Mouse (Mus musculus) liver, embryonic 14.5 days (tissue): ENCODE results near the gene Tmem209. TPM values are rescaled to one million over a fixed set of nuclear protein-coding genes. Genes with fewer than 3 reads are reported as not detected.

Source experiments
- ATAC-seq: fragments of 200-750 bp; cut with Nextera tagmentation; 2 replicates; pipeline ENCODE4 v1.8.0; 2017; ENCODE audit warnings: moderate number of reproducible peaks, mild to moderate bottlenecking, moderate library complexity; ENCODE audit not compliant: insufficient read depth
- DNase-seq, 3 experiments: peaks; one replicate each; pipeline ENCODE4 v3.0.0-alpha.2; 2012 to 2013; ENCODE audit warnings: low read depth in 3 of 3, low spot score in 3 of 3
- H3K27ac ChIP-seq: fragments of 300-500 bp; sonication (generic); 2 replicates; pipeline ENCODE4 v1.5.1; 2014; ENCODE audit warnings: moderate library complexity, mild to moderate bottlenecking, control low read depth, inconsistent platforms
- H3K27me3 ChIP-seq: fragments of 300-500 bp; sonication (generic); 2 replicates; pipeline ENCODE4 v1.6.1; 2014; ENCODE audit warnings: mild to moderate bottlenecking, low read length, moderate library complexity; ENCODE audit not compliant: control insufficient read depth, insufficient read depth
- H3K36me3 ChIP-seq: fragments of 300-500 bp; sonication (generic); replicated peaks from 2 replicates; pipeline ENCODE4 v1.6.1; 2014; ENCODE audit warnings: low read depth; ENCODE audit not compliant: control insufficient read depth, insufficient read depth
- H3K4me1 ChIP-seq, 2 experiments: fragments of 200-500 bp in 1 of 2; fragments of 300-500 bp in 1 of 2; sonication (generic) in 1 of 2; replicated peaks; 2 replicates each; pipeline ENCODE4 v1.6.1; 2012 to 2014; ENCODE audit warnings: antibody characterized with exemption in 1 of 2, inconsistent platforms in 1 of 2, low read length in 1 of 2; ENCODE audit not compliant: control insufficient read depth in 2 of 2, insufficient read depth in 2 of 2
- H3K4me2 ChIP-seq: fragments of 300-500 bp; sonication (generic); 2 replicates; pipeline ENCODE4 v1.6.1; 2014; ENCODE audit warnings: low read depth, mild to moderate bottlenecking, control low read depth, moderate library complexity
- H3K4me3 ChIP-seq, 2 experiments: fragments of 200-500 bp in 1 of 2; fragments of 300-500 bp in 1 of 2; sonication (generic) in 1 of 2; 2 replicates each; pipeline ENCODE4 v1.5.1; 2012 to 2014; ENCODE audit warnings: low read depth in 2 of 2, low read length in 2 of 2, mild to moderate bottlenecking in 2 of 2, control low read depth in 1 of 2, inconsistent platforms in 1 of 2, moderate library complexity in 1 of 2; ENCODE audit not compliant: insufficient read depth in 1 of 2
- H3K9ac ChIP-seq: fragments of 300-500 bp; sonication (generic); replicated peaks from 2 replicates; pipeline ENCODE4 v1.6.1; 2014; ENCODE audit warnings: mild to moderate bottlenecking, control low read depth, moderate library complexity
- H3K9me3 ChIP-seq: fragments of 300-500 bp; sonication (generic); 2 replicates; pipeline ENCODE4 v1.6.1; 2016; ENCODE audit warnings: low read length, mixed read lengths; ENCODE audit not compliant: control insufficient read depth
- CTCF ChIP-seq: IDR thresholded peaks from 2 replicates; pipeline ENCODE4 v1.5.1; 2016; ENCODE audit warnings: antibody characterized with exemption, low read depth, control low read depth
- EP300 ChIP-seq: IDR thresholded peaks from 2 replicates; pipeline ENCODE4 v1.6.1; 2016; ENCODE audit warnings: antibody characterized with exemption, low read depth
- WGBS: fragments of 180-500 bp; shearing (Covaris S2); extraction: QIAGEN DNeasy Blood & Tissue Kit; methylation state at CpG from one replicate; pipeline ENCODE4 v1.1.7; 2014; ENCODE audit not compliant: insufficient replicate concordance; 5-methylcytosine and 5-hydroxymethylcytosine counted together
- polyA plus RNA-seq, 2 experiments: library from polyadenylated mRNA; depleted of rRNA in 1 of 2; stranded (reverse) in 1 of 2; unstranded in 1 of 2; fragments of >200 nt; fragmentation: Nextera tagmentation in 1 of 2; extraction: Ambion mirVana in 1 of 2; gene quantifications; 2 replicates each; pipeline versions ENCODE4 v1.2.1 to v1.2.3; 2012 to 2014

The Tmem209 gene
- polyA plus RNA-seq (2012; rRNA removed): 15.9 and 17.6 TPM in 2 replicates
- 19.6 and 20.0 TPM in 2 replicates for polyA plus RNA-seq (2014; fragmentation: Nextera tagmentation; extraction: Ambion mirVana)

DNA sequence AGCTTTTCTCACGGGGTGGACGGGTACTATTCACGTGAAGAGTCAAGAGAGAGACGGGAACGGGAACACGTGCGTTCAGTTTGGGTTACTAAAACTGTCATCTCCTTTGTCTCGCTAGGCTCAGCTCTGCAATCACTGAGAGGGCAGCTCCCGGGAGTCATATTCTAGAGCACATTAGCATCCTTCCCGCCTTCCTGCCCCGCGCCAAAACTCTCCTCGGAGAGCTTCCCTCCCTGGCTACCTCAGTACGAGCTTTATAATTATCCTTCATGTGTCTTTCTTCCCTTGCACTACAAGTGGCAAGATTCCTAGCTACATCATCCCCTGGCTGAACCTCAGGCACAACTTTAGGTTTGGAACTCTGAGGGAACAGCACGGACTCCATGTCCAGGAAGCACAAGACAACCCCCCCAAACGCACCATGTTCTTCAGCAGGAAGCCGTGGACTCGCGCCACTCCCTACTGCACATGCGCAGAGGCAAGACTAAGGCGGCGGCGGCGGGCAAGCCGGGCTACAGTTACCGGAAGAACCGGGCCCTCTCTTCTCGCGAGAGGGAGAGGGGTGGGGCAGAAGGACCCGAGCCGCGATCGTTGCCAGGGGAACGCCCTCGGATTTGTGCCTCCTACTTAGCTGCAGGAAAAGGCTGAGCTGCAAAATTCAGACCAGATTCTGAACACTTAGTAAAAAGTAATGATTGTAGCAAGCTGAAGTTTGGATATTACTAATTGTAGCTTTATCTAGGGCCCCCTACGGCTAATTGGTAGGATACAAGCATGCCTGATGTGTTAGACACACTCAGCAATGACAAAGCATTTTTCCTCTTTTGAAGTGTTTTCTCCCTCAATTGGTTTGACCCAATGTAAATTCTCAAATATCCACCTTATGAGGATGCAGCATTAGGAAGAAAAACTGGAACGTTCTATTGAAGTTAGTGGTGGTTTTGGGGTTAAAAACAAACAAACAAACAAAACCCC is at the start of gene Tmem209, which contains the start of gene Ssmem1:
TSS of gene Tmem209 (minus strand) at position 519 of the 975 bp plus-strand sequence.
TSS of gene Ssmem1 (plus strand) at position 585 of the 975 bp plus-strand sequence.
- TF ChIP-seq EP300: peak; percentile 66
- no peak for TF ChIP-seq CTCF
- Histone ChIP-seq H3K36me3 (peaks cover 26% of the 10 kb centered on the region), H3K4me3 (peak within 1 kb of the TSS; percentile 80 to 97), H3K9ac (peak within 1 kb of the TSS; percentile 92), H3K27me3 (no peaks in the 10 kb centered on the region), H3K4me2 (peak within 1 kb of the TSS; percentile 71), H3K9me3 (no peaks in the 10 kb centered on the region), H3K4me1 (peaks cover 10 to 12% of the 10 kb centered on the region in 2 experiments), H3K27ac (peak within 1 kb of the TSS; percentile 80)
- WGBS: under 1% methylated on average over 37 of the region's 37 CpGs
- peak; percentile 98 for ATAC-seq
- DNase-seq: peak; percentile 97

- no peak for TF ChIP-seq CTCF
- no peak for TF ChIP-seq EP300
These were observed 46.5 kb upstream of the Tmem209 start for GRCm38 (mm10) chr6:30556080-30556479.

GRCm38 (mm10) chr6:30554621-30555170 is 45.1 kb upstream of the Tmem209 start:
- H3K36me3 ChIP-seq: no peaks in the 10 kb centered on the region
- no peak for ATAC-seq
- no peak overlapping the region for H3K9ac ChIP-seq
- no peak overlapping the region for H3K27ac ChIP-seq
- no peaks in the 10 kb centered on the region for H3K9me3 ChIP-seq
- TF ChIP-seq EP300 (no peak), CTCF (no peak)
- 0 out of 4 replicates have a peak, but pooled peaks cover 0 to 2% of the 10 kb centered on the region in 2 experiments for H3K4me1 ChIP-seq
- 73% methylated on average over 5 of the region's 5 CpGs for WGBS
- no peak overlapping the region for H3K4me3 ChIP-seq
- H3K27me3 ChIP-seq: peaks cover 10% of the 10 kb centered on the region
- DNase-seq: no peak
- H3K4me2 ChIP-seq: no peak overlapping the region

More at GRCm38 (mm10) chr6:30556080-30556479, 46.5 kb upstream of the Tmem209 start:
- Histone ChIP-seq H3K9ac (no peak overlapping the region), H3K4me1 (0 out of 4 replicates have a peak, but pooled peaks cover 0 to 2% of the 10 kb centered on the region in 2 experiments), H3K27ac (no peak overlapping the region), H3K4me2 (no peak overlapping the region), H3K36me3 (no peaks in the 10 kb centered on the region), H3K27me3 (peaks cover 7% of the 10 kb centered on the region), H3K4me3 (no peak overlapping the region), H3K9me3 (no peaks in the 10 kb centered on the region)
- no peak for ATAC-seq
- WGBS: 24% methylated on average over 4 of the region's 9 CpGs
- no peak for DNase-seq

DNA sequence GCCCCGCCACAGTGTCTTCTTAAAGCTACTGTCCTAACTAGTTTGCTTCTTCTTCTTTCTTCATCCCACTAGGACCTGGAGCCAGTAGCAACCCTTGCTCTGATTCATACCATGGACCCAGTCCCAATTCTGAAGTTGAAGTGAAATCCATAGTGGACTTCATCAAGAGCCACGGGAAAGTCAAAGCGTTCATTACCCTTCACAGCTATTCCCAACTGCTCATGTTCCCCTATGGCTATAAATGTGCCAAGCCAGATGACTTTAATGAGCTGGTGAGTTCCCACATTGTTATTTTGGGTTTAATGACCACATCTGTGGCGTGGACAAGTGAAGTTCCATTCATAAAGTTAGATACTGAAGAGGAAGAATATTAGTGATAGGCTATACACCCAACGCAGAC is 44.5 kb upstream of the Tmem209 start:
- Histone ChIP-seq H3K4me2 (no peak overlapping the region), H3K4me3 (no peak overlapping the region), H3K27me3 (peaks cover 13% of the 10 kb centered on the region), H3K27ac (no peak overlapping the region), H3K9me3 (no peaks in the 10 kb centered on the region), H3K9ac (no peak overlapping the region), H3K4me1 (0 out of 4 replicates have a peak, but pooled peaks cover 0 to 5% of the 10 kb centered on the region in 2 experiments), H3K36me3 (no peaks in the 10 kb centered on the region)
- TF ChIP-seq CTCF (no peak), EP300 (no peak)
- ATAC-seq (no peak), DNase-seq (no peak)
- 64% methylated on average over 5 of the region's 5 CpGs for WGBS
